Mouse (Mus musculus): ENCODE measurements around the gene Lcp2.

- TF ChIP-seq CTCF (conservative IDR thresholded peaks at IDR 0.05; ENCODE audit: insufficient read depth, insufficient read length, low read depth, low read length) (no peak), POLR2A (IDR thresholded peaks at IDR 0.05; ENCODE audit: low read depth, low read length) (no peak)
These were observed 51.7 kb downstream of the Lcp2 start, which contains the start of gene 4930469K13Rik for GRCm38 (mm10) chr11:34098422-34098821.
